Mouse (Mus musculus): ENCODE measurements at regions not wholly inside any gene's neighbourhood (a gene's known extent, or its start where the extent isn't known, plus 50 kb on each side); places are given as distances from the start of the nearest gene placed in this dataset.
"Not testable (repeated sequence)": the region's sequence is repeated elsewhere in the genome, so short reads cannot be mapped to it uniquely, and the experiment has no call there.

DNA sequence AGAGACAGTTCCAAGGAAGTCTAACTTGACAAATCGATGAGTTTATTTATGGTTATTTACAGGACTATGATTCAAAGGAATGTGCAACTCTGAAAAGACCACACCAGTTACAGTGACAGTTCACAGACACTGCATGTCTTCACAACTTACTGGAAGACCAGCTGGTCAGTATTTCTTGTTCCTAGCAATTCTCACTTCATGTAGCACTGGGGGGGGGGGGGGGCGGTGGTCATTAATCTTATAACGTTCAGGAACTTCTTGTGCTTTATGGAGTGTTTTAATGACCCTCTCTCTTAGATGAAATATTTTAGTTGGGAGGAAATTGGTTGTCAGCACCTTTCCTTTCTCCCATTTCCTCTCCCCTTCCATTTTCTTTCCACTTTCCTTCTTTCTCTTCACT lies 1752.1 kb upstream of the Cntnap5a start:
- DNase-seq (ENCODE audit: low read depth, low spot score), result no peak

DNA sequence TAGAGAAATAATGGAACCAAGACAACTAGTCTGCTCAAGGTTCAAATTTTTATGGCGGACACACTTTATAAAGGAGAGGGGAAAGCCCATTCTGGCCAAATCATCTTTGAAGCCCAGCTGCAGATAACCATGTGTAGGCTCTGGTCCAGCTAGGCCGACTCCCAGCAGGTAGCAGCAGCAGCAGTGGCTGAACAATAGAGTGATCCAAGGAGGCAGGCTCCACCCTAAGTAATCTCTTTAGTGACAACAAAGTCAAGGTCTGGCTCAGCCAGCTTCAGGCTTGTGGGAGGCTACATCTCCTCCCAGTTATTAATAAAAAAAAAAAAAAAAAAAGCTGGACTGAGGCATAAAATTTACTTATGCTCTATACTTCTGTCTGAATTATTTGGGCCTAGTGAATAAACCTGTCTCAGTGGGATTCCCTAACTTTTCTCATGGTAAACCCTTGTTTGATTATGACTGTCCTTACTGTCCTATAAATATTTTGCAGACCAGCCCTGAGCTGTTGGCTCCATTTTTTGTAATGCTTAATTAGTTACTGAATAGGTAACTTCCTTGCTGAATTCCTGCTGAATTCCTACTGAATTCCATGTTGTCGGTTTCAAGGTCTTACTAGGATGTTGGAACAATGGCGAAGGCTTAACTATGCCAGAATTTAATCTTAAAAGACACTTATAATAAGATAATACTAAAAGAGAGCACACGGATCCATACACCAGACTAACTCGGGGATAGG lies 1726.4 kb upstream of the Cntnap5a start:
- no peak for DNase-seq (ENCODE audit: low read depth, low spot score)

DNA sequence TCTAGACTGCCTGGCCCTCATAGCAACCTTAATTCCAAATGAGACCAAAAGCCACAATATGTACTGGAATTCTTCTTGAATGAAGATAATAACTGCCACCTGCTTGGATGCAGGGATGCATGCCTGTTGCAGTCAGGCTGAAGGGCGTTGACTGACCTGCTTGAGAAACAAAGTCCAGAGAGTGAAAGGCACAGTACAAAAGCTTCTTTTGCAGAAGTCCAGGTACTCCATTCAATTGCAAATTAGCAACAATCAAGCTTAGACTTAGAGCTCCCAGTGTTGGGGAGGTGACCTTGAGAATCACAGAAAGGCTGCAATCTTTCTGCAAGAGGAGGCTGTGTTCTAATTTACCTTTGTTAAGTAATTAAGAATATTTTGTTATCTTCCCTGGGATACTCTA lies 1725.3 kb upstream of the Cntnap5a start:
- not testable (repeated sequence) for DNase-seq (ENCODE audit: low read depth, low spot score)

DNA sequence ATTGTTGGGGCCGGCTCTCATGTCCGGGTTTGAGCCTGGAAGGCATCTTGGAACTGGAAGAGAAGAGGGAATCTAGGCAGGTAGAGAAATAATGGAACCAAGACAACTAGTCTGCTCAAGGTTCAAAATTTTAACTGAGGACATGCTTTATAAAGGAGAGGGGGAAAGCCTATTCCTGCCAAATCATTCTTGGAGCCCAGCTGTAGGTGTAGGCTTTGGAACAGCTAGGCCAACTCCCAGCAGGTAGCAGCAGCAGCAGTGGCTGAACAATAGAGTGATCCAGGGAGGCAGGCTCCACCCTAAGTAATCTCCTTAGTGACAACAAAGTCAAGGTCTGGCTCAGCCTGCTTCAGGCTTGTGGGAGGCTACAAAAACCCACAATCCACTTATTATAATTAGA lies 1720.6 kb upstream of the Cntnap5a start:
- not testable (repeated sequence) for DNase-seq (ENCODE audit: low read depth, low spot score)

DNA sequence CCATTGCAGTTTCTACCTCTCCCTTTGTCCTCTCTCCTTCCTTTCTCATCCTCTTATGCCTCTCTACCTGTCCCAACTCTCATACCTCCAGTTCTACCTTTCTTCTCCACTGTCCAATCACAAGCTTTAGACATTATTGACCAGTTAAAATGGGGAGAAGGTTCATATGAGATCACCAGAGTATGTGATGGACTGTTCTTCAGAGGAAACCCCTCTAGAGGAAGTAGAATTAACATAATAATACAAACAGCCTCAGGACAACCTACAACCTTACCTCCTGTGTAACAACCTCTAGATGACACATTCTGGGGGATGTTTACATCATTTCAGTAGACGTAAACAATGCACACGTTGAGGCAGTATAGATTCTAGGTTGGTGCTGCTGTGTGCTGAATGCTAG lies 1720.1 kb upstream of the Cntnap5a start:
- DNase-seq (ENCODE audit: low read depth, low spot score), result no peak

DNA sequence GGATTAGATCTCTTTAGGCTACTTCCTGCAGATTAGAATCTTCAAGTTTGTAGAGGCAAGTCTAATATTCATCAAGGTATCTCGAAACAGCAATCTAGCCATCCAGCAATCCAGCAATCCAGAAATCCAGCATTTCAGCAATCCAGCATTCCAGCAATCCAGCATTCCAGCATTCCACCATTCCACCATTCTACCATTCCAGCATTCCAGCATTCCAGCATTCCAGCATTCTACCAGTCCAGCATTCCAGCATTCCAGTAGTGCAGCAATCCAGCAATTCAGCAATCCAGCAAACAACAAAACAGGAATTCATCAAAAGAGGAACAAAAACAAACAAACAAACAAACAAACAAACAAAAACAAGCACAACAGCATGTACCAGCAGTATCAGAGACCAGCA lies 1713.9 kb upstream of the Cntnap5a start:
- DNase-seq (ENCODE audit: low read depth, low spot score), result no peak

DNA sequence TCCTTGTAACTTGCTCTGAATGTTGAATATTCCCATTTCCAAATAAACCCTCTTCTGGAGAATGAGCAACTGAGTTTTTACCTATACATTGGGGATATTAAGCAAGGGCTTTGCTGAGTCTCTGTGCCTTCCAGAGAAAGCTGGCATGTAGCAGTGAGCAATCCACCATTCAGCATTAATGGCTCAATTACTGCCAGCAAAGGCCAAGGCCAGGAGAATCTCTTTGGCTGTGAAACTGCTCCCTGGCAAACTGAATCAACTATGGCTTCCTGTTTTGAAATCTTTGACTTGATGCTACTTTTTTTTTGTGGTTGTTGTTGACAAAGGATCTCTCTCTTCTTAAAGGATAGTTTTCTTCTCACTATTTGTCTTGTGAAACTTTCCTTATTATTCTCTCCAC lies 1704.4 kb upstream of the Cntnap5a start:
- no peak for DNase-seq (ENCODE audit: low read depth, low spot score)

DNA sequence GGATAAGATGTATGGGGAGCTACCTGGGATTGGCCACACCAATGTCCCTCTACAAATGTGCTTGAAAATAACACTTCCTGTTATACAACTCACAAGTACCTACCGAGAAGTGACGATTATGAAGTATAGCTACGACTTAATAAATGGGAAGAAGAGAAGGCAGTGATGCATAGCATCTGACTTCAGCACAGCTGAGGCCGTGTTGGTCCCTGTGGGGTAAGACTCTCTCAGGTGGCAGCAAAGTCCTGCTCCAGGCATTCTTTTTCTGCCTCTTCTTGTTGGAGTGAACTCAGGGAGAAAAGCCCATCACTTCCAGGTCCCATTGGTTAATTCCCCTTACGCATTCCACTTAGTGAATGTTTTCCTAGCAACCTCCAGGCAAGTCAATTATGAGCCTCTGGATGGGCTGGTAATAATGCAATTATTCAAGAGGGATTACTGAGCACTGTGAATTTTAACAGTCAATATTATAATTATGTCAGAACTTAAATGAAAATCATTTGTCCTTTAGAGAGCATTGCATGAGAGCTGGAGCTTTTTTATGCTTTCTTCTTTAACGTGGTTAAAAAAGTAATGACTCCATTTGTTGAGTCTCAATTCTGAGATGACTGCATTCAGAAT lies 1694.8 kb upstream of the Cntnap5a start:
- DNase-seq (ENCODE audit: low read depth, low spot score), result no peak

DNA sequence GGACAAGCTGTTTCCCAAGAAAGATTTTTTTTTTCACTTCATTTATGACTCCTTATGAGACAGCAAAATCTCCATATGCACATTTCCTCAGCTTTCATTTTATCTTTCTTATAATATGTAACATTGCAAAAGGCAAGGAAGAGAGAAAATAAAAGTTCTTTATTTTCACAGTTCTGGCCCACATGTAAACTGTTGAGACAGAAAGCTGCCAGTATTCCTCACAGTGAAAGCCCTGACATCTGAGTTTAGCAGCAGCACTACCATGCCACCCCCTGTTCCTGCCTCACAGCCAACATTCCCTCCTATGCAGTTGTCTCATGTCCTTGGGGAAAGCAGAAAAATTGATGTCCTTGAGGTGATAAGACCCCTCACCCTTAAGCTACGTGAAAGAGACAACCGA lies 1692.1 kb upstream of the Cntnap5a start:
- DNase-seq (ENCODE audit: low read depth, low spot score), result peak; percentile 9

DNA sequence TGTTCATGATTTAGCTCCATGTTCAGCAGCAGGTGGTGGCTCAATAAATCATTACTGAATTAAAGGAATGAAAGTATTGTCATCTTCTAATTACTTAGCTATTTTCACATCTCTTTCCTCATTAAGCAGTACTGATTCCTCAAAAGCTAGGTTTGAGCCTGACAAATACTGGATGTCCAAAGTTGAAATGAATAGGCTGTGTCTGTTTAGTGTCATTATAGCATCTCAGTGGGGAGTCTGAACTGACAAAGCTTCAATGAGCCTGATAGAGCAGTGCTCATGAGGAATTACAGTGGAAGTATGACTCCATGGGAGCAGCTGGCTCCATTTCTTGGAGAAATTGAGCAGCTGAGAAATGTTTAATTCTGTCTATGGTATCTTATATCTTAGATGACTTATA lies 1646.7 kb upstream of the Cntnap5a start:
- DNase-seq (ENCODE audit: low read depth, low spot score), result no peak

DNA sequence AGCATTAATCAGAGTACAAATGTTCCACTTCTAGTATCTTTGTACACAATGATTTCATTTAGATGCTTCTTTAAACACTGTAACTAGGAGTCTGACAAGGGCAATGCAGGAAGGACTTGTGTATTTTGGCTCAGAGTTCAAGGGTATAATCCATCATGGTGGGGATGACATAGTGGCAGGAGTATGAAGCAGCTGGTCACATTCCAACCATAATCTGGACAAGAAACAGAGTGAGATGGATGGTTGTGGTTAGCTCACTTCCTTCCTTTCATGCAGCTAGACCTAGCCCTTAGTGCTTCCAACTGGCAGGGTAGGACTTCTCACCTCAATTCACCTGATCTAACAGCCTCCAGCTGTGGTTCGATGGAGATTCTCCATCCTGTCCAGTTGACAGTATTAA lies 1645.2 kb upstream of the Cntnap5a start:
- DNase-seq (ENCODE audit: low read depth, low spot score), result no peak

DNA sequence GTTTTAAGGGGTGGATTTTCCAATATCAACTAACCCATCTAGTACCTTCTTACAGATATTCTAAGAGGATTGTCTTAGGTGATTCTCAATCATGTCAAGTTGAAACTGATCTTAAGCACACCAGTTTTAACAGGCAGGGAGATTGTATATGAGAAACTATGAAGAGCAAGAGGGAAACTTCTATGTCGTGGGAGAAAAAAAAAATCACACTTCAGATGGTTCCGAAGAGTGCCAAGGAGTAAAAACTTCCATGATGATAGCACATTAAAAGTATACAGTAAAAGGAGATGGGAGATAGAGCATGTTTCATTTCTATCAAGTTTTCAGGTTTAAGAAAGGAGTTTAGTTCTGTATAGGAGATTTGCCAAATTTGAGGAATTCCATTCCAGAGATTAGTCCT lies 1621.5 kb upstream of the Cntnap5a start:
- DNase-seq (ENCODE audit: low read depth, low spot score), result peak; percentile 24

DNA sequence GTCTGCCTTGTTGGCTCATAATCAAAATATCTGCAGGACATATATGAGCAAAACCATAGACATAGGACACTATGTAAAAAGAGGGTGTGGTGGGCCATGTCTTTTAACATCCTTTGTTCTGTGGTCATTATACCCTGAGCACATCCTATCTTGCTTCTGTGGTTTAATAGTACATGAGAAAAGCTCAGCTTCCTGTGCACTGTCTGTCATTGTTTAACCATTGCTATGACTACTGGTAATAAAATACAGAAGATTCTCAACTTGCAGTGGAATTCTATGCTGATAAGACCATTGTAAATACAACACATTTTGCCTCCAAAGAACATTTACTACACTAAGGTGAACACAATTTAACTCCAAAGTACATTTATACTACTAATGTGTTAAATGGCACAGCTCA lies 1610.0 kb upstream of the Cntnap5a start:
- DNase-seq (ENCODE audit: low read depth, low spot score), result no peak
